Mouse (Mus musculus) liver, embryonic 16.5 days (tissue): Measurements from ENCODE around the gene Tmem176a. TPM values are rescaled to one million over a fixed set of nuclear protein-coding genes. Genes with fewer than 3 reads are reported as not detected.
"Not testable (repeated sequence)": the region's sequence is repeated elsewhere in the genome, so short reads cannot be mapped to it uniquely, and the experiment has no call there.

ENCODE experiments used
- ATAC-seq: fragments of 200-750 bp; cut with Nextera tagmentation; 2 replicates; pipeline ENCODE4 v1.8.0; 2017; ENCODE audit warnings: low read depth, mild to moderate bottlenecking, moderate number of reproducible peaks, moderate library complexity
- H3K27ac ChIP-seq: fragments of 300-500 bp; sonication (generic); 2 replicates; pipeline ENCODE4 v1.5.1; 2014; ENCODE audit warnings: mild to moderate bottlenecking, low read length
- H3K27me3 ChIP-seq: fragments of 300-500 bp; sonication (generic); 2 replicates; pipeline ENCODE4 v1.6.1; 2014; ENCODE audit warnings: low read depth, low read length, mixed read lengths; ENCODE audit not compliant: control insufficient read depth, insufficient read depth
- H3K36me3 ChIP-seq: fragments of 300-500 bp; sonication (generic); 2 replicates; pipeline ENCODE4 v1.6.1; 2014; ENCODE audit warnings: mild to moderate bottlenecking; ENCODE audit not compliant: control insufficient read depth, insufficient read depth
- H3K4me1 ChIP-seq: fragments of 300-500 bp; sonication (generic); 2 replicates; pipeline ENCODE4 v1.6.1; 2014; ENCODE audit warnings: low read depth, low read length, mixed read lengths; ENCODE audit not compliant: control insufficient read depth
- H3K4me2 ChIP-seq: fragments of 300-500 bp; sonication (generic); 2 replicates; pipeline ENCODE4 v1.6.1; 2014; ENCODE audit warnings: low read depth, low read length, mixed read lengths
- H3K4me3 ChIP-seq: fragments of 300-500 bp; sonication (generic); 2 replicates; pipeline ENCODE4 v1.5.1; 2014; ENCODE audit warnings: low read depth, mild to moderate bottlenecking, low read length
- H3K9ac ChIP-seq: fragments of 300-500 bp; sonication (generic); 2 replicates; pipeline ENCODE4 v1.6.1; 2014; ENCODE audit warnings: low read depth, low read length
- H3K9me3 ChIP-seq: fragments of 300-500 bp; sonication (generic); replicated peaks from 2 replicates; pipeline ENCODE4 v1.6.1; 2016; ENCODE audit warnings: low read length; ENCODE audit not compliant: control insufficient read depth
- WGBS: fragments of 180-500 bp; shearing (Covaris S2); extraction: QIAGEN DNeasy Blood & Tissue Kit; methylation state at CpG from one replicate; pipeline ENCODE4 v1.1.7; 2014; ENCODE audit not compliant: insufficient replicate concordance; 5-methylcytosine and 5-hydroxymethylcytosine counted together
- polyA plus RNA-seq: library from polyadenylated mRNA; unstranded; fragments of >200 nt; fragmentation: Nextera tagmentation; extraction: Ambion mirVana; gene quantifications from 2 replicates; pipeline ENCODE4 v1.2.1, GENCODE M21; 2015

Tmem176a gene
- polyA plus RNA-seq, 1 experiment from 2014 or later = 147 TPM

DNA sequence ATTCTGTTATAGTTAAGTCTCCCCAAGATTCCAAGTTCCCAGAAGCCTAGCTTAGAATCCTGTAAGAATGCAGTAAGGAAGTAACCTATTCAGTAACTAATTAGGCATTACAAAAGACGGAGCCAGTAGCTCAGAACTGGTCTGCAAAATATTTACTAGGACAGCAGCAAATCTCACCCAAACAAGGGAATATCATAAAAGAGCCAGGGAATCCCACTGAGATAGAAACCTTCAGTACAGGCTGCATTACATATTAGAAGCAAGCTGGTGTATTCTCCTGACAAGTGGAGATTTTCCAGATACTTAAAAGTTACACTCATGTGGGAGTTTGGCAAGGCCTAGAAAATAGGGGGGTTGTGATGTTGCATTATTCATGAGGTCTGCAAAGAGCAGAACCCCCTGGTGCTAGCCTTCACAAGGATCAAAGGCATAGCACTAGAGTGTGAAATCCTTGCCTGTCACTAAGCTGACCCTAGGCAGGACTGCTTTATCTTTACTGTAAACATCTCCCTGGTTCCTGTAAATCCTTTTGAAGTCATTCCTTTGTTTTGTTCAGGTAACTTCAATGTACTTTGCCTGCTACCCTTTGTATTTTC is 25.7 kb downstream of the Tmem176a start:
- 49% methylated on average over 1 of the region's 1 CpGs for WGBS
- H3K4me3 ChIP-seq, H3K9me3 ChIP-seq, H3K27ac ChIP-seq, H3K27me3 ChIP-seq, H3K9ac ChIP-seq, H3K4me2 ChIP-seq, ATAC-seq, H3K36me3 ChIP-seq, H3K4me1 ChIP-seq: not testable (repeated sequence)

DNA sequence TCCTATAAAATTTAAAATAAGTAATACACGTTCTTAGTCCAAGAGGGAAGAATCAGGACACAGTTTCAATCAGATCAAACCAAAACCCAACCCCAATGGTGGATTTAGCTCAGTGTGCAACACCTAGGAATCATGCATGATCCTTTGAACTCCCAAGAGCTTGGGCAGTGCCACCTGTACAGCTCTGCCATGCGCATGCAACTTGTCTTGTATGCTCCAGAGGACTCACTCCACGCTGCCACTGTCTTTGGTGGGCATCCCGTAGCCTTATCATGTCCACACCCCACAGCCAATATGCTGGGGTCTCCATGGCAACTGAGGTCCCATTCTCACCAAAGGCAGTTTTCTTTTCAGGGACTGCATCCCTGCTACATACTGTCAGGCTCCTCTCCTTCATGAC is 26.4 kb downstream of the Tmem176a start:
- no peak for ATAC-seq
- Histone ChIP-seq H3K4me3 (no peak overlapping the region), H3K4me1 (no peaks in the 10 kb centered on the region), H3K4me2 (no peak overlapping the region), H3K27ac (no peak overlapping the region), H3K9ac (no peak overlapping the region), H3K9me3 (no peaks in the 10 kb centered on the region), H3K27me3 (no peaks in the 10 kb centered on the region), H3K36me3 (no peaks in the 10 kb centered on the region)
- WGBS = 45% methylated on average over 4 of the region's 4 CpGs

DNA sequence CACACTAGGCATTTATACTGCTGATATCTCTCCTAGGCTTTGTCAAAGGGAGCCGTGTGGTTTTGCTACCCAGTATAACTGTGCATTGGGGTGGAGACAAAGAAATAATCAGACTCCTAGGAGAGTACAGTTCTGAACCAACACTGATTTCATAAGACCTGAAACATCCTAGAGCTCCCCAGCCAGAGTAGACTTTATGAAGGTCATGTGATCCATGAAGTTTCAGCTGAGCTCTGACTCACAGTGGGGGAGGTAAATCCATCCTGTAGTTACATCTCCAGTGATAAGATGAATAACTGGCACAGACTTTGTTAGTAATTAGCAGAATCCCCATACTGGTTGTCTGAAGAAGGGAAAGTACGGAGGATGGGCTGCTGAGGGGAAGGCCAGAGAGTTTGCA is 29.1 kb downstream of the Tmem176a start:
- Histone ChIP-seq H3K27me3 (no peaks in the 10 kb centered on the region), H3K4me2 (no peak overlapping the region), H3K4me3 (no peak overlapping the region), H3K27ac (no peak overlapping the region), H3K9me3 (no peaks in the 10 kb centered on the region), H3K9ac (no peak overlapping the region), H3K36me3 (no peaks in the 10 kb centered on the region), H3K4me1 (no peaks in the 10 kb centered on the region)
- 46% methylated on average over 2 of the region's 2 CpGs for WGBS
- no peak for ATAC-seq

DNA sequence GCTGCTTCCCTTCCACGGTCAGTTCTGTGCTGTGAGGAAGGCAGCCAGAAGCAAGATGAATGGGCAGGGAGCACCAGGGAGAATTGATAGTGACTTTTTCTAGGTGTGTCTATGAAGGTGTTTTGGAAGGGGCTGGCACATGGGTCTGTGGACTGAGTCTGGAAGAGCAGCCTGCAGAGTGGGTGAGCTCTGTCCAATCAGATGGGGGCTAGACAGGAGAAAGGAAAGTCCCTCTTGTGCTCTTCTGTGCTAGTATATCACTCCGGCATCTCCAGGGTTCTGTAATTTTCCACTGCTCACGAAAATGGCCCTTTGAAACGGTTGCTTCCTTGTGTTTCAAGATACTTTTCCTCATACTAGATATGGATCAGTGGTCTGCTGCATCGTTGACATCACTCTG is 31.9 kb downstream of the Tmem176a start, which contains the start of gene Aoc1:
Aoc1 (plus strand) TSS at position 301 of the 400 bp plus-strand sequence.
- H3K36me3 ChIP-seq = no peaks in the 10 kb centered on the region
- H3K27ac ChIP-seq = no peak within 1 kb of the TSS
- H3K4me1 ChIP-seq = no peaks in the 10 kb centered on the region
- H3K4me2 ChIP-seq = no peak within 1 kb of the TSS
- 60% methylated on average over 5 of the region's 5 CpGs for WGBS
- H3K4me3 ChIP-seq = no peak within 1 kb of the TSS
- no peaks in the 10 kb centered on the region for H3K9me3 ChIP-seq
- H3K27me3 ChIP-seq = no peaks in the 10 kb centered on the region
- no peak within 1 kb of the TSS for H3K9ac ChIP-seq
- no peak for ATAC-seq

DNA sequence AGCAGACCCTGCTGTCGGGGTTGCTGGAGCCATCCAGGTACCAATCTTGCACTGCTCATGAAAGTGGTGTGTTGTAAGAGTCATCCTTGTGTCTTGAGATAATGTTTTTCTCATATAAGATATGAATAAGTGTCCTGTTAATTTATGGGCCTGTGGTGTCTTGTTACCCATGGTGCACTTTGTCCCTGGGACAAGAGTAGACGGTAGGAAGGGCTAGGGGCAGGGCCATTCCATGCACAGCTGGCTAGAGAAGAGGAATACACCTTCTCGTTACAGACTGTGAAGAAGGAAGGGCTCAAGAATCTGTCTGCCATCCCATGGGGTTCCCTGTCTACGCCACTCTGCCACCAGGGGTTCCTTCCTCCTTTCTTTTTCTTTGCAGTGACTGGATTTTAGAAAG is 33.9 kb downstream of the Tmem176a start:
- Histone ChIP-seq H3K4me2 (no peak overlapping the region), H3K27ac (no peak overlapping the region), H3K9ac (no peak overlapping the region), H3K27me3 (no peaks in the 10 kb centered on the region), H3K4me1 (no peaks in the 10 kb centered on the region), H3K4me3 (no peak overlapping the region), H3K9me3 (no peaks in the 10 kb centered on the region), H3K36me3 (no peaks in the 10 kb centered on the region)
- WGBS = 49% methylated on average over 4 of the region's 4 CpGs
- ATAC-seq = no peak

DNA sequence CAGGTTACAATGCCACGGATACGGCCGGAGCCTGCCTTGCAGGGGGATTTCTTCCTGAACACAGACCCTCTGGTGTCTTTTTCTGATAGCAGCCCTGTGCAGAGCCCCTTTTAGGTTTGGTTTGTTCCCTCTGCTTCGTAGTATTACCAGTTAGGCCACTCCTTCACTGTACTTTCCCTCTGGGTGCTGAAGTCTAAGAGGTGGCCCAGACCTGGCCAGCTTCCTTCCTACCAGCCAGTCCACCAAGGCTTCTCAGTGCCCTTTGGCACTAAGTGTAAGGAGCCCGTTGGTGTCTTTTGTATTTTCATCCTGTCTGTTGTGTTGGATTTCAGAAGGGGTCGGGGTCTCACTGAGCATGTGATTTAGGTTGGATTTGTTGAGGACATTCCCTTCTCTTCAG is 34.8 kb downstream of the Tmem176a start:
- WGBS = 55% methylated on average over 6 of the region's 6 CpGs
- H3K27ac ChIP-seq = no peak overlapping the region
- H3K36me3 ChIP-seq = no peaks in the 10 kb centered on the region
- no peak for ATAC-seq
- no peak overlapping the region for H3K4me2 ChIP-seq
- H3K4me3 ChIP-seq = no peak overlapping the region
- H3K27me3 ChIP-seq = no peaks in the 10 kb centered on the region
- no peaks in the 10 kb centered on the region for H3K9me3 ChIP-seq
- no peak overlapping the region for H3K9ac ChIP-seq
- no peaks in the 10 kb centered on the region for H3K4me1 ChIP-seq

DNA sequence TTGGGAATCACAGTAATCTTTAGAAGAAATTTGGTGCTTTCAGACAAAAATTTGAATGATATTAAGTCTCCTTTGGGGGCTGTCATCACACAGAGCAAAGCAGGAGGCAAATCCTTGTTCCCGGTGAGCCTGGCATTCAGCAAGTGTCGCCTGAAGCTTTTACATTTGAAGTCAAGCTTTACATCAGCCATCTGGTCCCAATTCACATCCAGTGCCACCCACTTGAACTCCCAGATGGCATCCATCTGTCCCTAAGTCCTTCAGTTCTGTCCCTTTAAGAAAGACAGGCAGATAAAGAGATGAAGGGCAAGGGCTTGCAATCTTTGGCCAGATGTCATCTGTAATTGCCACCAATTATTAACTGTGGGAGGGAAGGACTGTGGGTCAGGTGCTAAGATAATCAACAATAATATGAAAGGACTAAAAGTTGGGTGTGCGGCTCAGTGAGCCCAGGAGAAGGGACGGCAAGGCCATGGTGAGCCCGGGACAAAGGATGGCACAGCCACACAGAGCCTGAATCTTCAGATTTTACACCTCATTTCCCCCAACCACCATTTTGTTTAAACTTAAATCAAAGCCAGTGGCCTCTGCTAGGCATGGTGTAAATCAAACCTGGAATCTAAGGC is 35.9 kb downstream of the Tmem176a start:
- no peak overlapping the region for H3K27ac ChIP-seq
- no peaks in the 10 kb centered on the region for H3K9me3 ChIP-seq
- 71% methylated on average over 5 of the region's 5 CpGs for WGBS

DNA sequence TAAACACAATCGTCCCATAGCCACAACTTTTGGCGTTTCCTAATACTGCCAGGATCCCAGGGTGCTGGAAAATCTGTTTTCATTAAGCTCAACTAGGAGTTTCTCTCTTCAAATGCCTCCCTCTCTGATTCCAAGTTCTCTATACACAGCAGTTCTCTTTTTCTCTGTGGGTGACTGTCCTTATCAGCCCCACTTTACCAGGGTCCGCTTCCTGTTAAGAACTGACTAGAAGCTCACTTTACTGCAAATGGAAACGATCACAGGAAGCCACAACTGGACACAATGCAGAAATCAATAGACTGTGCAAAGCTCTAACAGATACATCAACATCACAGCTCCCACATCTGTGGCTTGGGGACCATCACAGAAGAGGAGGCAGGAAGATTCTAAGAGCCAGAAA is 53.5 kb downstream of the Tmem176a start:
- Histone ChIP-seq H3K4me2 (no peak overlapping the region), H3K4me3 (no peak overlapping the region), H3K36me3 (no peaks in the 10 kb centered on the region), H3K27ac (no peak overlapping the region), H3K9ac (no peak overlapping the region), H3K27me3 (no peaks in the 10 kb centered on the region), H3K9me3 (no peaks in the 10 kb centered on the region), H3K4me1 (no peaks in the 10 kb centered on the region)
- WGBS = 11% methylated on average over 4 of the region's 4 CpGs
- ATAC-seq = no peak

More for the DNA sequence above, 35.9 kb downstream of the Tmem176a start:
- H3K4me2 ChIP-seq = no peak overlapping the region
- ATAC-seq = no peak
- no peak overlapping the region for H3K4me3 ChIP-seq
- no peak overlapping the region for H3K9ac ChIP-seq
- H3K27me3 ChIP-seq = no peaks in the 10 kb centered on the region
- H3K36me3 ChIP-seq = no peaks in the 10 kb centered on the region
- no peaks in the 10 kb centered on the region for H3K4me1 ChIP-seq

DNA sequence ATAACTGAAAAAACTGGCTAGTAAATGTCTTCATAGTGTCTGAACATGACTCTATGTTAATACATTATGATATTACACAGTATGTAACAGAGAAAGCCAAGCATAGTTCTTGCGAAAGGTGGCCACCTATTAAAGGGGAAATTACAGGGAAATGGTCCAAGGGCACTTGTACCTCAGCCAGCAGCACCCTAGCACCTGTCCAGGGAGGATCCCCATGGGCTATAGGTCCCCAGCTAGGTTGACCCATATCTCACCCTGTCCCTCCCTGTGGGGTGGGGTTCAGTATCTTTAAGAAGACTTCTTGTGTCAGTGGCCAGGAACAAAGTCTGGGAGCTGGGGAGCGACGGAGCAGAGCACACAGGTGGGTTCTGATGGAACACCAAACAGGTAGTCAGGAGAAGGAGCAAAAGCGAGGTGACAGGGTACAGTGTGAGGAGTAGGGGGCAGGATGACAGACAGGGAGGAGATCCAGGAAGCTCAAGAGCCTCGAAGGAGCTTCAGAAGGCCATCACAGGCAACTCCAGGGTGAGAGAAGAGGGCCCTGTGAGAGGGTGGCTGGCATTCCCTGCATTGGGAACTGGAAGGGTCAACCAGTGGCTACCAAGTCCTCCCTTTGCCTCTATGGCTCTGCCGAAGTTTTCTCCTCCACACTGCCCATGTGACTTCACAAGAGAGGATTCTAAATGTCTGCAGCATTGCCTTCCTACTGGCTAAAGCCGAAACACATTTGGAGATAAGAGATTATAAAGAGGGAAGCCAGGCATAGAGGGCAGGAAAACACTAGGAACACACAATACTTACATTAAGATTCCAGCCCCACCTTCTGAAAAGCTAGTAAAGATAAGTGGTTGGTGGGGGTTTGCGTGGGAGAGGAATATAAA is 54.5 kb downstream of the Tmem176a start:
- Histone ChIP-seq H3K27ac (no peak overlapping the region), H3K4me2 (no peak overlapping the region), H3K36me3 (no peaks in the 10 kb centered on the region), H3K9me3 (no peaks in the 10 kb centered on the region), H3K9ac (no peak overlapping the region), H3K4me3 (no peak overlapping the region), H3K27me3 (no peaks in the 10 kb centered on the region), H3K4me1 (no peaks in the 10 kb centered on the region)
- no peak for ATAC-seq
- 50% methylated on average over 8 of the region's 8 CpGs for WGBS
